Mouse (Mus musculus): Measurements from ENCODE around the gene Vat1l.

Gene Vat1l

DNA sequence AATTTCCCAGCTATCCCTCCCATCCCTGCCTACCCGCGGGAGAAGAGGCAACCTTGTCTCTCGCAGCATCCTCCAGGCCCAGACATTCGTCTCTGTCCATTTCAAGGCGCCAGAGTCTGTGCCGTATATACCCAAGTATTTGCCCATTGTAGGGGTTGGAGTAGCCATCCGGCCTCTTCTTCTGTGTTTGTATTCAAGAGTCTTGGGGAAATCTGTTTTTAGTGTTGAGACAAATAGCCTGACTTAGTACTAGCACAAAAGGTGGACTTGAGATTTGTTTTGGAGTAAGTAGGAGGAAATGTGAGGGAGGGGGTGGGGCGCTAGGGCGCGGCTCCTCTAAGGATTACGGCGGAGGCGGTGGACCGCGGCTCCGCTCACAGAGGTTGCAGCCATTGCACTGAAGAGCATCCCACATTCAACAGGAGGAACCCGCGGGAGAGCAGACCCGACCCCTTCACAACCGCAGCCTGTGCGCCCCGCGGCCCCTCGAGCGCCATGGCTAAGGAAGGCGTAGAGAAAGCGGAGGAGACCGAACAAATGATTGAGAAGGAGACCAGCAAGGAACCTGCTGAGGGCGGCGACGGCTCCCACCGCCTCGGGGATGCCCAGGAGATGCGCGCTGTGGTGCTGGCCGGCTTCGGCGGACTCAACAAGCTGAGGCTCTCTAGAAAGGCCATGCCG, at the start of gene Vat1l:
Vat1l (plus strand) TSS at position 392 of the 681 bp plus-strand sequence.
- peak; percentile 20 to 52 for DNase-seq (ENCODE audit: low spot score in 2 of 2)

DNA sequence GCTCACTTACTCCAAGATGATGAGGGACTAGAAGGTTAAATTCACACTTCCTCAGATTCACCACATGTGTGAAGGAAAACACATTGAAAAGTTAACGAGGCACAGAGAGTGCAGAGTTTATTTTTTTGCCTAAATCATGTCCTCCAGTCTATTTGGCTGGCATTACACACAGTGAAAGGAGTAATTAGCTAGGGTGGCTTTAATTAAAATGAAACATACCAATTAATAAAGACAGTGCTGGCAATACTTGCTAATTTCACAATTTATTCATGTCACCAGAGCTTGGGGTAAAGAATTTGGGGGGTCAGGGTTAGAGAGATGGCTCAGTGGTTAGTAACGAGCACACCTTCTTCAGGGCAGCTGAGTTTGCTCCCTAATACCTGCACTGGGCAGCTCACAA, 46.8 kb upstream of the Vat1l start:
- DNase-seq (ENCODE audit: low spot score in 2 of 2) = no peak

DNA sequence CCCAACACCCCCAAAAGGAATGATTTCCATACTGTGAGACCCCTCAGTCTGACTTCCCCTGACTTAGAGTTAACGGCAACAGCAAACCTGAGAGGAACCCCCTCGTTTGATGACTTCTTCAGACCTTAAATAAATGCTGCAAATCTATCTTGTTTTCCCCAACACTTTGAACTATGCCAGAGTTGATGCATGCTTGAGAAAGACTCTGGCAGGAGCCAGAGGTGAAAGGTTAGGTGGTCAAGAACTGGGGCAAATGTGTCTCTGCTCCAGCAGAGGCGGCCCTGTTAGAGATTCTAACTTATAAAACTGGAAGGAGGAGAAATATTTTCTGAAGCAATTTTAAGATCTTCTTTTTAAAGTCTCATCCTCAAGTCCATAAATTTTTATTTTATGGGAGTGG, 45.7 kb upstream of the Vat1l start:
- DNase-seq (ENCODE audit: low spot score in 2 of 2) = no peak

DNA sequence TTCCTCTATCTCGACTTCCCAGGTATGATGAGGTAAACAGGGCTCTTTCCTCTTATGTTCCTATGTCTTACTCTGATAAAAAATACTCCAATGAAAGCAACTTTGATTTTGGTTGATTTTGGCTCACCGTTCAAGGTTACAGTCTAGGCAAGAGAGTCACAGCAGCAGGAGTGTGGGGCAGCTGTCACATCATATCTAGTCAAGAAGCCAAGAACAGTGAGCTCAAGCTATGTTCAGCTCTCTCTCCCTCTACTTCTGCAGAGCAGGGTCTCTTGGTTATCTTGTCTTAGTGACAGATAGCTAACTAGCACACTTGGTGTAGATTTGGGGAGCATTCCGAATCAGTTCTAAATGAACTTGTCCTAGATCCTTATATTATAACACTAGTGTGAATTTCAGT, 41.5 kb upstream of the Vat1l start:
- DNase-seq (ENCODE audit: low spot score in 2 of 2) = no peak

- no peak for DNase-seq (ENCODE audit: low spot score in 2 of 2)
Observed at GRCm38 (mm10) chr8:114164444-114165096, 40.8 kb upstream of the Vat1l start.

GRCm38 (mm10) chr8:114165741-114166140, 39.7 kb upstream of the Vat1l start:
- no peak for DNase-seq (ENCODE audit: low spot score in 2 of 2)

- DNase-seq (ENCODE audit: low spot score in 2 of 2) = no peak
Observed at GRCm38 (mm10) chr8:114176721-114177120, 28.7 kb upstream of the Vat1l start.

GRCm38 (mm10) chr8:114193334-114193733, 12.1 kb upstream of the Vat1l start:
- DNase-seq (ENCODE audit: low spot score in 2 of 2) = no peak

- no peak for DNase-seq (ENCODE audit: low spot score in 2 of 2)
Observed at GRCm38 (mm10) chr8:114198990-114199389, 6.4 kb upstream of the Vat1l start.

GRCm38 (mm10) chr8:114206421-114206983, 1.1 kb downstream of the Vat1l start:
- DNase-seq (ENCODE audit: low spot score in 2 of 2) = no peak

DNA sequence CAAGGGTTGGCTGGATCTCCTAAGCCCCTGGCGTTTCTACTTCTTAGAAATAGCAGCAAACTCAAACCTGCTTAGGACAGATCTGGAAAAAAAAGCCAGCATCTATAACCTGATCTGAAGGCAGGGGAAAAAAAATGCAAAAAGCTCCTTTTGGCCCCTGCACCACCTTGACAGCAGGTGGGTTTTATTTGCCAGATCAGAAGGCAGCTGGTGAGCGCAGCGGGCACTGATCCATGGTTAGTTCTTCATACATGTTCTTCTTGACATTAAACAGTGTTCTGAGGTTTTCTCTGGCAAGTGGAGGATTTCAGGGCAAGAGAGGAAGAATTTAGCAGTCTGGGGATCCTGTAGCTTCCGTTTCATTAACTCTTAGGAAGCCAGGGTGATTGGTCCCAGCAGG, 1.6 kb downstream of the Vat1l start:
- no peak for DNase-seq (ENCODE audit: low spot score in 2 of 2)

DNA sequence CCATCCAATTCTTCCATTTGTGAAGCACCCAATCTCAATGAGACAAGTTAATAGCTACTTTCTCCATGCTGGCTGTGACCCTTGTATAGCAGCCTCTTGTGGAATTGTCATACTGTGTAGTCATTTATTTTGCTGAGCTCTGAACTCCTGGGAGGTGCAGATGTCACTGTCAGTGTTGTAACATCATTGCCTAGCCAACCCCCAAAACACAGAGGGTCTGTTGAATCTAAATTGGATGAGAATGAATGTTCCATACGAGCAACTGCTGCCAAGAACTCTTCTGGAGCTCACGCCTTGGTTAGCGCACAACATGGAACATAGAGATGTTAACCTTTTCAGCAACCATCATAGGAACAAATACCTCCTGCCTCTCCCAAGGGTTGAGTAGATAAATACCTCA, 15.4 kb downstream of the Vat1l start:
- no peak for DNase-seq (ENCODE audit: low spot score in 2 of 2)

- DNase-seq (ENCODE audit: low spot score in 2 of 2) = no peak
Observed at GRCm38 (mm10) chr8:114222001-114222400, 16.6 kb downstream of the Vat1l start.

DNA sequence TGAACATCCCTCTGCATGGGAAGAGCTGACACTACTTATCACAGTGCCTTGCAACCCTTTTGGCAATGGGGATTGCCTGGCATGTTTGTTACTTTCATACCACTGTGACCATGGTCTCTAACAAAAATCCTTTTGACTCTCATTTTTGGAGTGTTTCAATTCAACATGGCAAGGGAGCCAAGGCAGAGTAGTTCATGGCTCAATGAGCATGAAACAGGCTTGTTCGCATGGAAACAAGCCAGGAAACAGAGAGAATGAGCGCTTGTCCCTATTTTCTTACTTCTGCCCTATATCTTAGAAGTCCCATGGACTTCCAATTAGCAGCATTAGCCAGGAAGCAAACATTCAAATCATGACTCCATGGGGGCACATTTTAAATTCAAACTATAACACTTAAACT, 18.6 kb downstream of the Vat1l start:
- no peak for DNase-seq (ENCODE audit: low spot score in 2 of 2)

GRCm38 (mm10) chr8:114251321-114252065, 46.1 kb downstream of the Vat1l start:
- DNase-seq (ENCODE audit: low spot score in 2 of 2) = no peak

DNA sequence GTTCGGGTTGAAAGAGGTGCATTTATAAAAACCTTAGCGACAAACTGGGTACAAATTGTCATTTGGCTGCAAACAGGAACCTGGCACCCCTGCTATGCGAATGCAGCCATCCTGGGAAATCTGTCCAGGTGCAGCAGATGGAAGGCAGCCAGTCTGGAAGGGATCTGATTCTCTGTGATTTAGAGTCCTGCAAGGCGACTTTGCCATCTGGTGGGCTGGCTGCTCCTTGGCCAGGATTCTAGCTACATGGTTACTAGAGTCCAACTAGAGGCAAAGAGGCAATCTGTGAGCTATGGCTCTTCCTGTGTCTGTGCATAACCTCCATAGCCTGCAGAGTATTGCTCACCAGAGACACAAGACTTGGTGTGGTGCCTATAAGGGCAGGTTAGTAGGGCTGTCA, 53.3 kb downstream of the Vat1l start:
- DNase-seq (ENCODE audit: low spot score in 2 of 2) = no peak

DNA sequence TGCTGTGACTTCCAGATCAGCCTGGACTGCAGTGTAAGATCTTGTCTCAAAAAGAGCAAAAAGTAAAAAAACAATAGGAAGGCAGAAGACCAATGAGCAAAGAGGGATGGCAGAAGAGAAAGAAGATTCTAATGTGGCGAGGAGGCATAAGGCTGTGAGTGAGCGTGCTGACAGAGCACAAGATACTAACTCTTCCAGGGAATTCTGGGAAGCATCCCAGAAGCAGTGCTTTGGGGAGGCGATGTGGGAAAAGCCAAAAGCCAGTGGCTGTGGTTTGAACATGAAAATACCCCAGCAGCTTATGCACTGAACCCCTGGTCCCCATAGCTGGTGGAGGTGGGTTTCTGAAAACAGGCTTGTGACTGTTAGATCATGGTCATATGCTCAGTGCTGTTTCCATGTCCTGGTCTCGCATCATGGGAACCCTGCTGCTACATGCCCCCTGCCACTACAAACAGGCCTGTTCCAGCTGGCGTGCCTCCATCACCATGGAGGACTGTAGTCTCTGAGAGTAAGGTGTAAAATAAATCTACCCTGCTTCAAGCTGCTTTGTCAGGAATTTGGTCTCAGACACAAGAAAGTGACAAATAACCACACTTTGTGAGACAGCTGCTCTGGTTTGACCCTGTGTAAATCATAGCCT, 54.4 kb downstream of the Vat1l start:
- DNase-seq (ENCODE audit: low spot score in 2 of 2) = no peak

- no peak for DNase-seq (ENCODE audit: low spot score in 2 of 2)
Observed at GRCm38 (mm10) chr8:114262331-114262730, 56.9 kb downstream of the Vat1l start.

GRCm38 (mm10) chr8:114274558-114274957, 69.1 kb downstream of the Vat1l start:
- no peak for DNase-seq (ENCODE audit: low spot score in 2 of 2)

- no peak for DNase-seq (ENCODE audit: low spot score in 2 of 2)
Observed at GRCm38 (mm10) chr8:114281101-114281500, 75.7 kb downstream of the Vat1l start.

- DNase-seq (ENCODE audit: low spot score in 2 of 2) = peak; percentile 54 to 65
Observed at GRCm38 (mm10) chr8:114294889-114295748, 89.7 kb downstream of the Vat1l start.

Data from frontal cortex, postnatal 14 days (tissue).